Mouse (Mus musculus) liver, embryonic 12.5 days (tissue): ENCODE results near the gene Snapc4. TPM values are rescaled to one million over a fixed set of nuclear protein-coding genes. Genes with fewer than 3 reads are reported as not detected.
A peak's percentile ranks its signal among the peaks of the same experiment; 100 is the strongest.

Experiments
- ATAC-seq: fragments of 200-750 bp; cut with Nextera tagmentation; 2 replicates; pipeline ENCODE4 v1.8.0; 2017; ENCODE audit warnings: moderate number of reproducible peaks, mild to moderate bottlenecking, moderate library complexity
- H3K27ac ChIP-seq: fragments of 300-500 bp; sonication (generic); 2 replicates; pipeline ENCODE4 v1.5.1; 2016; ENCODE audit warnings: mild to moderate bottlenecking
- H3K27me3 ChIP-seq: fragments of 300-500 bp; sonication (generic); replicated peaks from 2 replicates; pipeline ENCODE4 v1.6.1; 2016; ENCODE audit warnings: mild to moderate bottlenecking, moderate library complexity
- H3K36me3 ChIP-seq: fragments of 300-500 bp; sonication (generic); 2 replicates; pipeline ENCODE4 v1.6.1; 2016; ENCODE audit warnings: mild to moderate bottlenecking, moderate library complexity
- H3K4me1 ChIP-seq: fragments of 300-500 bp; sonication (generic); 2 replicates; pipeline ENCODE4 v1.6.1; 2016
- H3K4me2 ChIP-seq: fragments of 300-500 bp; sonication (generic); 2 replicates; pipeline ENCODE4 v1.6.1; 2016; ENCODE audit warnings: mild to moderate bottlenecking, moderate library complexity
- H3K4me3 ChIP-seq: fragments of 300-500 bp; sonication (generic); 2 replicates; pipeline ENCODE4 v1.5.1; 2016; ENCODE audit warnings: mild to moderate bottlenecking, moderate library complexity
- H3K9ac ChIP-seq: fragments of 300-500 bp; sonication (generic); 2 replicates; pipeline ENCODE4 v1.6.1; 2016; ENCODE audit warnings: mild to moderate bottlenecking, moderate library complexity
- H3K9me3 ChIP-seq: fragments of 300-500 bp; sonication (generic); replicated peaks from 2 replicates; pipeline ENCODE4 v1.6.1; 2016; ENCODE audit warnings: mild to moderate bottlenecking, moderate library complexity
- WGBS: fragments of 180-500 bp; shearing (Covaris S2); methylation state at CpG from one replicate; pipeline ENCODE4 v1.1.7; 2016; ENCODE audit not compliant: insufficient replicate concordance; 5-methylcytosine and 5-hydroxymethylcytosine counted together
- polyA plus RNA-seq: library from polyadenylated mRNA; unstranded; fragments of >200 nt; fragmentation: Nextera tagmentation; extraction: Ambion mirVana; gene quantifications from 2 replicates; pipeline ENCODE4 v1.2.1, GENCODE M21; 2016

The Snapc4 gene
- polyA plus RNA-seq, 1 experiment from 2014 or later = 20.6 TPM

DNA sequence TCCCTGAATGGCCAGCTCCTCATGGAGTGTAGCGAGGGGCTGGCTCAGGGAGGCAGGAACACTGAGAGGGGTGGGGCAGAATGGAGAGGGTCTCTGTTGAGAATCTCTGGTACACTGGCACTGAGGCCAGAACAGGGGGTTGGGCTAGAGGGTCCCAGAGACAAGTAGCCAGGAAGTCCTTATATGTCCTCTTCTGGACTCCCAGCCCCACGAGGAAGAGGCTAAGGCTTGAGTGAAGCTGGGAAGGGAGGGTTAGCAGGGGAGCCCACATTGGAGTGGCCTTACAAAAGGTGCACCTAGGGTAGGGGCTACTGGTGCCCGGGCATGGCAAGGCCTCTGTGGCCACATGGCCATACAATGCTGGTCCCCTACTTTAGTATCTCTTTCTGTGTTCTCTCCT, 63.1 kb downstream of the Snapc4 start:
- 47% methylated on average over 3 of the region's 3 CpGs for WGBS
- H3K27ac ChIP-seq = no peak overlapping the region
- no peak overlapping the region for H3K9ac ChIP-seq
- H3K36me3 ChIP-seq = no peaks in the 10 kb centered on the region
- no peak overlapping the region for H3K4me2 ChIP-seq
- no peak for ATAC-seq
- H3K4me3 ChIP-seq = no peak overlapping the region
- peaks cover 26% of the 10 kb centered on the region for H3K4me1 ChIP-seq
- H3K27me3 ChIP-seq = peaks cover 34% of the 10 kb centered on the region
- no peaks in the 10 kb centered on the region for H3K9me3 ChIP-seq

DNA sequence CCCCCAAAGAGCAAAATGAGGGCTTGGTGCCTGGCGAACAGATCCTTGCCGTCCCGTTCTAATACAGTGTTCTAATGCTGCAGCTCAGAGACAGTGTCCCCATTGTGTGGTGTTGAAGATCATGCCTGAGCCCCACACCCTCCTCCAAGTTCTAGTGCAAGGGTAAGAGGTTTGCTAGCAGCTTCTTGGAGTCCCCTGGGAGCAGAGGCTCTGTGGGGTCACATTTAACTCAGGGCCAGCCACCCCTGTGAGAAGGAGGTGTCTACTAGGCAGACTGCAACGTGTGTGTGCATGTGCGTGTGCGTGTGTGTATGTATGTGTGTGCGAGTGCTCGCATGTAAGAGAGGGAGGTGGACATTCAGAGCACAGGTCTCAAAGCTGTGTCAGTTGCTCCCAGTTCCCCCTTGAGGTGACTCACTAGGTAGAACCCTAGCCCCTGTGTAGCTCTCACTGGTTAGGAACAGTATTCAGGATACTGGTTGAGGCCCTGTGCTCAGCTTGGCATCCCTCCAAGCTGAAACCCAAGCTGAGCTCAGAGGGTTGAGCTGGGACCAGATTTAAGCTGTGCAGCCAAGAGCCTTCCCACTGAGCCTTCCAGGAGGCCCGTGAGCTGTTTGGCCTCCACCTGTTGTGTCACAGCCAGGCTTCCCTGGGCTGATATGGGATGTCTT, 63.7 kb downstream of the Snapc4 start:
- Histone ChIP-seq H3K4me3 (peak overlapping the region; percentile 67), H3K4me1 (peaks cover 26% of the 10 kb centered on the region), H3K27ac (no peak overlapping the region), H3K4me2 (peak overlapping the region; percentile 91), H3K9me3 (no peaks in the 10 kb centered on the region), H3K36me3 (no peaks in the 10 kb centered on the region), H3K9ac (0 out of 2 replicates have a peak overlapping the region, but pooled peaks have one; percentile 66), H3K27me3 (peaks cover 35% of the 10 kb centered on the region)
- 69% methylated on average over 9 of the region's 9 CpGs for WGBS
- ATAC-seq = no peak

DNA sequence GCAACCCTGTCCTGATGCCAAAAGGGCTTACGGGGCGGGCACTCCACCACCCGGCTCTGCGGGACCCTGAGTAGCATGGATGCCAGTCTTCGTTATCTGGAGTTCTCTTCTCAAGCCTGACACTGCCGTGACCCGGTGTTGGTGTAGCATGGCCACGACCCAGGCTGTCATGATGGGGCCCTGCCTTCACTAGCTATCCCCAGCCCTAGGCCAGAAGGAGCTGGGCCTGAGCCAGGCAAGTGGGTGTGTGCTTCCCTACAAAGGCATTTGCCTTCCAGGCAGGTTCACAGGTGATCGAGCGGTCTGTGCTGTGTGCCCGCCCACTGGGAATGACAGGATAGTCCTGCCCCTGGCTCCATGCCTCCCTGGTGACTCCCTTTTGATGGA, 64.5 kb downstream of the Snapc4 start:
- 10% methylated on average over 11 of the region's 11 CpGs for WGBS
- H3K4me3 ChIP-seq = peak overlapping the region; percentile 67
- H3K9me3 ChIP-seq = no peaks in the 10 kb centered on the region
- peak overlapping the region; percentile 91 for H3K4me2 ChIP-seq
- no peaks in the 10 kb centered on the region for H3K36me3 ChIP-seq
- ATAC-seq = peak; percentile 13; the same call in 1 of the 2 replicates
- H3K4me1 ChIP-seq = peaks cover 26% of the 10 kb centered on the region
- H3K9ac ChIP-seq = peak overlapping the region; percentile 66
- H3K27ac ChIP-seq = peak overlapping the region; percentile 74
- peaks cover 38% of the 10 kb centered on the region for H3K27me3 ChIP-seq

DNA sequence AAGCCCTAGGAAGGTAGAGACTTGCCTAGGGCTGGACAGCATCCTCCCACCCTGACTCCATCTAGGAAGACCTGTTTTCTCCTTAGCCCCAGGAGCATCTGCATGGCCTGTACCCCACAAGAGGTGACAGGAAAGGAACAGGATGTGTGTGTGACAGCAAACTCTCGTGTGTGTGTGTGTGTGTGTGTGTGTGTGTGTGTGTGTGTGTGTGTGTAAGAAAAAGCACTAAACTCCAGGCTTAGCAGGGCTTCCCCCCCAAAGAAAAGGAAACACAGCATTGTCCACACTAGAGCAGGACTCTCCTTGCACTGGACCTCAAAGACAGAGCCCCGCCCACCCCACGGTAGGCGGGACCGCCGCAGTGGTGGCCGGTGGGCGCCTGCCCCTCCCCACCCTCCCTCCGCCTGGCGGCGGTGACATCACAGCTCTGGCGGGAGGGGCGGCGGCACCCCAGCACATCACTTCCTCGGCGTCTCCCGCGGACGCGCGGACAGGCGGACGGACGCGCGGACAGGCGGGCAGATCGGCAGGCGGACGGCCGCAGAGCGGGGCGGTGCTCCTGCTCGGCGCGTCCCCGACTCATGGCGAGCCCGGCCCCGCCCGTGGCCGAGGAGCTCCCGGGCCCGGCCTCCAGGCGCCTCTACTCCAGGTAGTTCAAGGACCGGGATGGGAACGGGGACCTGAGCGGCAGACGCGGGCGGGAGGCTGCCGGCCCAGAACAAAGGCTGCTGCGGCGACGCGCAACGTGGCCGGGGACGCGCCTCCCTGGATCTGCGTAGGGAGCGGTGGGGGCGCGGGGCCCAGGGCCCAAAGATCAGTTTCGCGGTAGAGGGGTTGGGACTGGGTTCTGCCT, 65.2 kb downstream of the Snapc4 start, which contains the start of gene Gpsm1:
Gpsm1 (plus strand) TSS at position 444 of the 853 bp plus-strand sequence.
- Histone ChIP-seq H3K4me3 (peak within 1 kb of the TSS; percentile 67), H3K27ac (peak within 1 kb of the TSS; percentile 74), H3K9me3 (no peaks in the 10 kb centered on the region), H3K9ac (peak within 1 kb of the TSS; percentile 66), H3K36me3 (no peaks in the 10 kb centered on the region), H3K4me1 (peaks cover 26% of the 10 kb centered on the region), H3K27me3 (peaks cover 38% of the 10 kb centered on the region), H3K4me2 (peak within 1 kb of the TSS; percentile 91)
- 2% methylated on average over 61 of the region's 66 CpGs for WGBS
- peak; percentile 53 for ATAC-seq

DNA sequence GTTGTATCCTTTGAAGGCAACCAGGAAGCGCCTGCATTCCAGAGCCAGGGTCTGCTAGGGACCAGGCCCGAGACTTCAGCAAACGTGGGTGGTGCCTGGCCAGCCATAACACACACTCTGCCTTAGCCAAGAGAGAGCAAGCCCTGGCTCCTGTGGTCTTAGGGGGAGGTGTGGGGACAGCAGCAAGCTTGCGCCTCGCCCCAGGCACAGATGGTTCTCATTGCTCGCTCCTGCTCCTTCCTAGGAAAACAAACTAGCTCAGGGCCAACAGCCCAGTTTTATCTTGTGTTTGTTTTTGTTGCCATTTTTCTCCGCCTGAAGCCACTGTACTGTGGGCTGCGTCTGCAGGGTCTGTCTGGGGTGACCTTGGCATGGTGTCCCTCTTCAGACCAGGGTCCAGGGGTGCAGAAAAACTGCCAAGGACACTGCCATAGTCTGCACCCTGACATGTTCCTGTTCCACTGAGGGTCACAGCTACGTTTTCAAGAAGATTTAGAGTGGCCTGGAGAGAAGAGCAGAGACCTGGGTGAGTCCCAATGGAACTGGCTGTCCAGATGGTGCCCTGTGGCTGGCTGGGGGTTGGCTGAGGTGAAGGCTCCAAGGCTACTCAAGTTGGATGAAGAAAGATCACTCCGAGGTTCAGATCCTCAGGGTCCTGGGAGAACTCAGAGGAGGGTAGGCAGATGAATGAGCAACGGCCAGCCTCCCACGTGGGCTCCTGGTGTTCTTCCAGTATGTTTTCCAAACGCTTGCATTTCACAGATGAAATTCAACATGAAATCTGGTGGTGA, 66.0 kb downstream of the Snapc4 start:
- no peaks in the 10 kb centered on the region for H3K9me3 ChIP-seq
- H3K4me2 ChIP-seq = peak overlapping the region; percentile 91
- peaks cover 26% of the 10 kb centered on the region for H3K4me1 ChIP-seq
- no peak for ATAC-seq
- H3K4me3 ChIP-seq = peak overlapping the region; percentile 67; the same call in 1 of the 2 replicates
- H3K36me3 ChIP-seq = no peaks in the 10 kb centered on the region
- peak overlapping the region; percentile 74 for H3K27ac ChIP-seq
- WGBS = 51% methylated on average over 13 of the region's 13 CpGs
- peaks cover 38% of the 10 kb centered on the region for H3K27me3 ChIP-seq
- H3K9ac ChIP-seq = peak overlapping the region; percentile 66; the same call in 1 of the 2 replicates

DNA sequence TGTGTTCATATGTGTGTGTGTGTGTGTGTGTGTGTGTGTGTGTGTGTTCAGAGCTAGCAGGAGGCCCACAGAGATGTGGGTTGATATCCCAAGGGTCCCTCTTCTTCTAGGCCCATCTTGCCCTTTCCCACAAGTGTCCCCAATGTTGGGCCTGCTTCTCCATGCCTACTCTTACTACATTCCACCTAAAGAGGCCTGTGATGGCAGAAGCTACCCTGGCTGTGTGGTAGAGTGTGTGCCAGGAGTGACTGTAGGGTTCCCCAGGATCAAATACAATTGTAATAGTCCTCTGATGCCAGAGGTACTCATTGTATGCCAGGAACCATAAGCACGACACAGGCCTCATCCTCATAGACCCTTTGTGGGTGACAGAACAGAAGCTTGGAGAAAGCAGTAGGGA, 67.1 kb downstream of the Snapc4 start:
- H3K27me3 ChIP-seq = peaks cover 38% of the 10 kb centered on the region
- WGBS = 59% methylated on average over 1 of the region's 1 CpGs
- no peak overlapping the region for H3K4me2 ChIP-seq
- peaks cover 26% of the 10 kb centered on the region for H3K4me1 ChIP-seq
- no peak for ATAC-seq
- H3K9ac ChIP-seq = no peak overlapping the region
- no peak overlapping the region for H3K4me3 ChIP-seq
- H3K9me3 ChIP-seq = no peaks in the 10 kb centered on the region
- H3K36me3 ChIP-seq = no peaks in the 10 kb centered on the region
- no peak overlapping the region for H3K27ac ChIP-seq

DNA sequence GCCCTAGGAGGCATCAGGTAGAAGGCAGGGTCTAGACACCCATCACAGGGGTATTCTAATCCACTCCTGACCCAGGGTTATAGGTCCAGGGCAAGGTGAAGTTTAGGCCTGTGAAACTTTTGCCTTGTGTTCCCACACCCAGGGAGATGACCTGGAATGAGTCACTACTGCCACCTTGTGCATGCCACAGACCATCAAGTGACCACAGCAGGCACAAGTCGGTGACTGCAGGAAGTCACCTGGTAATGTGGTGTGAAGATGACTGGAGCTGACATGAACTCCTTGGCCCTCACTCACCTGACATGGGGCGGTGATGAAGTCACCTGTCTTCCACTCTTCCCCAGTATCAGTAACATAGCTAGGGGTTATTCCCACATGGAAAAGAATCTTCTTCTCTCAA, 67.6 kb downstream of the Snapc4 start:
- Histone ChIP-seq H3K36me3 (no peaks in the 10 kb centered on the region), H3K4me3 (no peak overlapping the region), H3K9ac (no peak overlapping the region), H3K4me1 (peaks cover 26% of the 10 kb centered on the region), H3K4me2 (no peak overlapping the region), H3K9me3 (no peaks in the 10 kb centered on the region), H3K27me3 (peaks cover 35% of the 10 kb centered on the region), H3K27ac (no peak overlapping the region)
- no peak for ATAC-seq
- WGBS = 38% methylated on average over 2 of the region's 2 CpGs

Other genes starting within 250 kb of the Snapc4 start
- 0.22 TPM in 1 of 2 replicates, not detected in the other for gene Lhx3, start 172.4 kb downstream of the Snapc4 start, polyA plus RNA-seq
- 11.6 and 11.7 TPM in 2 replicates for gene Qsox2, start 143.1 kb downstream of the Snapc4 start, polyA plus RNA-seq
- gene Ccdc187, start 86.1 kb downstream of the Snapc4 start, polyA plus RNA-seq = 0.01 and 0.02 TPM in 2 replicates
- gene Gpsm1, start 65.1 kb downstream of the Snapc4 start, polyA plus RNA-seq = 8.1 and 8.6 TPM in 2 replicates
- gene Dnlz, start 28.5 kb downstream of the Snapc4 start, polyA plus RNA-seq = 16.1 and 17.0 TPM in 2 replicates
- 1.2 and 1.3 TPM in 2 replicates for gene Card9, start 19.7 kb downstream of the Snapc4 start, polyA plus RNA-seq
- 74.9 and 76.2 TPM in 2 replicates for gene Entr1, start 8.7 kb upstream of the Snapc4 start, polyA plus RNA-seq
- gene Pmpca, start 8.7 kb upstream of the Snapc4 start, polyA plus RNA-seq = 108 and 110 TPM in 2 replicates
- gene Inpp5e, start 28.6 kb upstream of the Snapc4 start, polyA plus RNA-seq = 10.1 and 12.3 TPM in 2 replicates
- 13.0 and 14.4 TPM in 2 replicates for gene Sec16a, start 64.6 kb upstream of the Snapc4 start, polyA plus RNA-seq
- gene Notch1, start 136.0 kb upstream of the Snapc4 start, polyA plus RNA-seq = 4.1 and 4.4 TPM in 2 replicates
- 106 and 120 TPM in 2 replicates for gene Egfl7, start 199.4 kb upstream of the Snapc4 start, polyA plus RNA-seq
- gene Gm20532, start 206.0 kb upstream of the Snapc4 start, polyA plus RNA-seq = not detected in 2 replicates
- 26.7 and 28.7 TPM in 2 replicates for gene Agpat2, start 223.8 kb upstream of the Snapc4 start, polyA plus RNA-seq
- gene Fam69b, start 247.8 kb upstream of the Snapc4 start, polyA plus RNA-seq = 4.6 and 5.5 TPM in 2 replicates